Mouse (Mus musculus) cortical plate, adult 2 months (tissue): Measurements from ENCODE around the gene Wipf1.

ENCODE experiments used
- CTCF ChIP-seq: fragments of 200-500 bp; IDR thresholded peaks from 2 replicates; pipeline ENCODE4 v1.5.1; 2011; ENCODE audit warnings: mild to moderate bottlenecking, control low read depth, low read length; ENCODE audit not compliant: insufficient read depth; ENCODE audit errors: extremely low read depth
- POLR2A ChIP-seq: fragments of 200-500 bp; IDR thresholded peaks from 2 replicates; pipeline ENCODE4 v1.6.1; 2011; ENCODE audit warnings: mild to moderate bottlenecking, low read length, control low read depth; ENCODE audit not compliant: insufficient read depth; ENCODE audit errors: extremely low read depth

DNA sequence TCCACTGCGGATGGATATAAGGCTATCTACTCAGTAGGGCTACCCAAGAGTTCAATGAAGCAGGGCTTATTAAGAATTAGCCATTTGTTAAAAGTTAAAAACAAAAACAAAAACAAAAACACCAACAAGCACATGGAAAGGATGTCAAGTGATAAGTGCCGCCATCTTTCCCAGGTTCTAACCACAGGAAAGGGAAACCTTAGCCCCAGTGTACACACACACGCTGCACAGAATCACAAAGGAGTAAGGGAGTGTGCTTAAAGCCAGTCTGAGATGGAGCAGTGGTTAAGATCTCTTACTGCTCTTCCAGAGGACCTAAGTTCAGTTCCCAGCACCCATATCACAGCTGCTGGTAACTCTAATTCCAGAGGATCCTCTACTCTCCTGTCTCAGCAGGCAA lies 78.0 kb downstream of the Wipf1 start:
- TF ChIP-seq POLR2A (no peak), CTCF (no peak)
